Mouse (Mus musculus) C2C12 (cell line): ENCODE data around the gene Gpr89. TPM values are rescaled to one million over a fixed set of nuclear protein-coding genes. Genes with fewer than 3 reads are reported as not detected.

Experiments
- H3K27me3 ChIP-seq: one replicate; pipeline ENCODE4 v1.6.1; 2011; ENCODE audit not compliant: control insufficient read depth, insufficient read depth, insufficient read length
- H3K36me3 ChIP-seq: one replicate; pipeline ENCODE4 v1.6.1; 2011; ENCODE audit not compliant: control insufficient read depth, insufficient read depth
- H3K4me3 ChIP-seq: one replicate; pipeline ENCODE4 v1.5.1; 2011; ENCODE audit warnings: mild to moderate bottlenecking, control low read depth; ENCODE audit not compliant: poor library complexity, insufficient read depth, severe bottlenecking
- H3K79me2 ChIP-seq: one replicate; pipeline ENCODE4 v1.6.1; 2011; ENCODE audit not compliant: control insufficient read depth, insufficient read depth
- H3K79me3 ChIP-seq: one replicate; pipeline ENCODE4 v1.6.1; 2011; ENCODE audit warnings: low read depth, control low read depth
- H3ac ChIP-seq: one replicate; pipeline ENCODE3; 2011; ENCODE audit warnings: low read depth; ENCODE audit not compliant: control insufficient read depth, insufficient read length
- CEBPB ChIP-seq: IDR thresholded peaks from one replicate; pipeline ENCODE4 v1.6.1; 2011; ENCODE audit warnings: low read depth, mild to moderate bottlenecking, control low read depth, moderate library complexity
- CTCF ChIP-seq: IDR thresholded peaks from one replicate; pipeline ENCODE4 v1.5.1; 2011; ENCODE audit not compliant: control insufficient read depth, insufficient read depth, insufficient read length
- FOSL1 ChIP-seq: IDR thresholded peaks from one replicate; pipeline ENCODE4 v1.8.0; 2011; ENCODE audit warnings: mild to moderate bottlenecking, low read length; ENCODE audit not compliant: poor library complexity, insufficient read depth, severe bottlenecking
- MAX ChIP-seq: IDR thresholded peaks from one replicate; pipeline ENCODE4 v1.6.1; 2011; ENCODE audit warnings: mild to moderate bottlenecking, control low read depth
- MYOD1 ChIP-seq: IDR thresholded peaks from one replicate; pipeline ENCODE4 v1.6.1; 2011; ENCODE audit warnings: low read depth; ENCODE audit not compliant: control insufficient read depth, insufficient read length
- MYOG ChIP-seq: IDR thresholded peaks from one replicate; pipeline ENCODE4 v1.6.1; 2011; ENCODE audit not compliant: control insufficient read depth, insufficient read length; ENCODE audit errors: extremely low read depth
- USF1 ChIP-seq: IDR thresholded peaks from one replicate; pipeline ENCODE4 v1.6.1; 2011; ENCODE audit warnings: low read depth, mild to moderate bottlenecking, control low read depth, moderate library complexity
- long read RNA-seq, 2 experiments: library from polyadenylated mRNA; unstranded; transcript quantifications; one replicate each; pipeline ENCODE4 v2.0.0; 2019 to 2020
- polyA plus RNA-seq: library from polyadenylated mRNA; unstranded; fragments of >200 nt; fragmentation: generic; extraction: Trizol; gene quantifications from one replicate; pipeline ENCODE4 v1.2.1, GENCODE M21; 2012; ENCODE audit warnings: missing spikeins

Gene Gpr89
- polyA plus RNA-seq: 17.7 TPM
- long read RNA-seq, experiment 1, full-length matches to known transcripts: 16 of 20 reads
- long read RNA-seq, experiment 1, partial matches to known transcripts: 0 of 20 reads
- long read RNA-seq, experiment 1, other reads (novel, unspliced or antisense): 4 of 20 reads
- long read RNA-seq, experiment 2, full-length matches to known transcripts: 96 of 109 reads
- long read RNA-seq, experiment 2, partial matches to known transcripts: 0 of 109 reads
- long read RNA-seq, experiment 2, other reads (novel, unspliced or antisense): 13 of 109 reads

GRCm38 (mm10) chr3:96904851-96905541 lies at the start of gene Gpr89:
Gene Gpr89, minus strand, starts transcription at chr3:96905346.
- peaks cover 1% of the 10 kb centered on the region for H3K79me3 ChIP-seq
- peaks cover 12% of the 10 kb centered on the region for H3K79me2 ChIP-seq
- H3K4me3 ChIP-seq: peak within 1 kb of the TSS; percentile 85
- no peaks in the 10 kb centered on the region for H3K36me3 ChIP-seq
- peak within 1 kb of the TSS; percentile 87 for H3ac ChIP-seq
- no peak for TF ChIP-seq MYOG
- TF ChIP-seq MYOD1: peak; percentile 45
- TF ChIP-seq CTCF: no peak
- TF ChIP-seq MAX: no peak
- TF ChIP-seq CEBPB: no peak
- H3K27me3 ChIP-seq: peaks cover 3% of the 10 kb centered on the region

DNA sequence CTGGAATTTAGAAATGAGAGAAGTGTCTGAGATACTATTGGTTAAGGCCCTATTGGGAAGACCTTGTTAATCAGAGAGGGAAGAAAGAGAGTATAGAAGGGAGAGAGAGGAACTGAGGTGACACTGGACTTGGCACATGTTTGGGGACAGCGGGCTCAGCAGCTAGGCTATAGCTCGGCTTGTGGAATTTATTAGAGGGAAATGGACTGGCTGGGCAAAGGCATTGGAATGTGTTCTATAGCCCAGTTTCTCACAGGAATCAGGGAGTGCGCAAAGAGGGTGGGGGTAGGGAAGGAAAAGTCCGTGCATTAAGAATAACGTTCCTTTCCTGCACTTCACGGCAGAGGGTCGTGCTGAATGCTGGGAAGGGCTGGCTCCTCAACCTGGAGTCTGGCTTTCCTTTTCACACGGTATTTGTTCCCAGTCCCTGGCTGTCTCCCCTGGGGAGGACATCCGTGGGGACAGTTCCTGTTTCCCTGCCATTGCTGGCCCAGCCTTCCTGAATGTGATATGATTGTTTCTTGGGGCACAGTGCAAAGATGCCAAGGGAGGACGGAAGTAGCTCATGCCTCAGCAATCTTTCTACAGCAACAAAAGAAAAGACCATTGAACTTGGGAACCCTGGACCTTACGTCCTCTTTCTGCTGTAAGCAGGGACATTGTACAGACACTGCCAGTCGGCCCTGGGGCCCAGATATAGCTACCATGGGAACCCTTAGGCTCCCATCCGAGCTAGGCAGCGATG lies 48.5 kb upstream of the Gpr89 start:
- no peaks in the 10 kb centered on the region for H3K27me3 ChIP-seq
- no peak overlapping the region for H3K4me3 ChIP-seq
- TF ChIP-seq MYOD1 (no peak), FOSL1 (no peak), MAX (no peak), CEBPB (no peak), CTCF (no peak), USF1 (no peak), MYOG (no peak)
- H3K79me2 ChIP-seq: no peaks in the 10 kb centered on the region
- no peaks in the 10 kb centered on the region for H3K36me3 ChIP-seq
- no peaks in the 10 kb centered on the region for H3K79me3 ChIP-seq
- H3ac ChIP-seq: no peak overlapping the region

- no peaks in the 10 kb centered on the region for H3K36me3 ChIP-seq
- H3K79me3 ChIP-seq: no peaks in the 10 kb centered on the region
- TF ChIP-seq MYOG (no peak), CEBPB (no peak), USF1 (no peak), FOSL1 (no peak), MYOD1 (no peak)
- H3K4me3 ChIP-seq: no peak overlapping the region
- H3K27me3 ChIP-seq: no peaks in the 10 kb centered on the region
- H3K79me2 ChIP-seq: no peaks in the 10 kb centered on the region
- no peak overlapping the region for H3ac ChIP-seq
These were observed 37.6 kb upstream of the Gpr89 start for GRCm38 (mm10) chr3:96942706-96943105.

- H3ac ChIP-seq: no peak overlapping the region
- peaks cover 5% of the 10 kb centered on the region for H3K27me3 ChIP-seq
- H3K36me3 ChIP-seq: no peaks in the 10 kb centered on the region
- no peaks in the 10 kb centered on the region for H3K79me2 ChIP-seq
- TF ChIP-seq CEBPB (no peak), CTCF (peak; percentile 87), MYOD1 (no peak), MAX (no peak), USF1 (no peak), MYOG (no peak), FOSL1 (no peak)
- H3K79me3 ChIP-seq: no peaks in the 10 kb centered on the region
- H3K4me3 ChIP-seq: no peak overlapping the region
These were observed 33.6 kb upstream of the Gpr89 start for GRCm38 (mm10) chr3:96938738-96939137.

DNA sequence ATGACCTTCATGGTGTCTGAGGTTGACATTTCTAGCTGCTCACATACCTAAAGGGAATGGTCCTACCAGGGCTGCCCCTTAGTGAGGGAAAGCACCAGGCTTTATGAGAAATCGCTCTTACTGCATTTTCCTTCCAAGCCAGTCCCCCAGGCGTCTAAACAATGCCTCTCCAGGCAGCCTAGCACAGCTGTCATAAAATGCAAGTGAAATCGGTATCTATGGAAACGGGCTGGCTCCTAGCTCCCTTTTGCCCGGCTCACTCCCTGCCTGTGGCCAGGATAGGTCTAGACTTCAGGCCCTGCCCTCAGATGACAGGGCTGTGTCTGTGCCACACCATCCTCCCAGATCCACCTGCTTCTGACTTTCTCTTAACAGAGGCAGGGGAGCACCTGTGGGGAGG lies 32.5 kb upstream of the Gpr89 start:
- H3K79me2 ChIP-seq: no peaks in the 10 kb centered on the region
- peaks cover 5% of the 10 kb centered on the region for H3K27me3 ChIP-seq
- no peaks in the 10 kb centered on the region for H3K36me3 ChIP-seq
- no peak overlapping the region for H3ac ChIP-seq
- H3K79me3 ChIP-seq: no peaks in the 10 kb centered on the region
- H3K4me3 ChIP-seq: no peak overlapping the region
- no peak for TF ChIP-seq MYOG
- no peak for TF ChIP-seq MYOD1
- no peak for TF ChIP-seq CTCF
- no peak for TF ChIP-seq MAX
- TF ChIP-seq USF1: no peak
- no peak for TF ChIP-seq CEBPB
- no peak for TF ChIP-seq FOSL1
